Mouse (Mus musculus) intestine, postnatal 0 days (tissue): ENCODE measurements around the gene Zfp184. TPM values are rescaled to one million over a fixed set of nuclear protein-coding genes. Genes with fewer than 3 reads are reported as not detected.

ENCODE experiments used
- ATAC-seq: fragments of 200-750 bp; cut with Nextera tagmentation; 2 replicates; pipeline ENCODE4 v1.8.0; 2017; ENCODE audit warnings: mild to moderate bottlenecking, moderate TSS enrichment, moderate library complexity
- H3K27ac ChIP-seq: fragments of 300-500 bp; sonication (generic); 2 replicates; pipeline ENCODE4 v1.5.1; 2014; ENCODE audit warnings: mild to moderate bottlenecking, low read depth, low read length, moderate library complexity
- H3K27me3 ChIP-seq: fragments of 300-500 bp; sonication (generic); replicated peaks from 2 replicates; pipeline ENCODE4 v1.6.1; 2014; ENCODE audit warnings: low read length, mixed read lengths; ENCODE audit not compliant: control insufficient read depth, insufficient read depth
- H3K36me3 ChIP-seq: fragments of 300-500 bp; sonication (generic); 2 replicates; pipeline ENCODE4 v1.6.1; 2014; ENCODE audit warnings: mild to moderate bottlenecking, moderate library complexity; ENCODE audit not compliant: control insufficient read depth, insufficient read depth
- H3K4me1 ChIP-seq: fragments of 300-500 bp; sonication (generic); replicated peaks from 2 replicates; pipeline ENCODE4 v1.6.1; 2014; ENCODE audit warnings: antibody characterized with exemption, low read length, mixed read lengths; ENCODE audit not compliant: control insufficient read depth, insufficient read depth
- H3K4me2 ChIP-seq: fragments of 300-500 bp; sonication (generic); replicated peaks from 2 replicates; pipeline ENCODE4 v1.6.1; 2014; ENCODE audit warnings: low read depth, mild to moderate bottlenecking, moderate library complexity
- H3K4me3 ChIP-seq: fragments of 300-500 bp; sonication (generic); 2 replicates; pipeline ENCODE4 v1.5.1; 2014; ENCODE audit warnings: low read depth, low read length
- H3K9ac ChIP-seq: fragments of 300-500 bp; sonication (generic); 2 replicates; pipeline ENCODE4 v1.6.1; 2014; ENCODE audit warnings: mild to moderate bottlenecking, low read depth, low read length
- H3K9me3 ChIP-seq: fragments of 300-500 bp; sonication (generic); 2 replicates; pipeline ENCODE4 v1.6.1; 2016; ENCODE audit warnings: mixed run types; ENCODE audit not compliant: control insufficient read depth
- CTCF ChIP-seq: sonication (generic); IDR thresholded peaks from 2 replicates; pipeline ENCODE4 v1.5.1; 2016; ENCODE audit warnings: low read depth, mild to moderate bottlenecking, control low read depth, antibody characterized with exemption, moderate library complexity
- WGBS: fragments of 180-500 bp; shearing (Covaris S2); extraction: QIAGEN DNeasy Blood & Tissue Kit; methylation state at CpG from one replicate; pipeline ENCODE4 v1.1.7; 2014; 5-methylcytosine and 5-hydroxymethylcytosine counted together
- polyA plus RNA-seq: library from polyadenylated mRNA; unstranded; fragments of >200 nt; fragmentation: Nextera tagmentation; extraction: Ambion mirVana; gene quantifications from 2 replicates; pipeline ENCODE4 v1.2.1, GENCODE M21; 2015

The Zfp184 gene
- polyA plus RNA-seq, 1 experiment from 2014 or later, result 1.2 TPM

- H3K27me3 ChIP-seq, result 0 out of 2 replicates have a peak, but pooled peaks cover 4% of the 10 kb centered on the region
- H3K4me3 ChIP-seq, result peak overlapping the region; percentile 65
- no peaks in the 10 kb centered on the region for H3K9me3 ChIP-seq
- TF ChIP-seq CTCF, result no peak
- peak; percentile 85 for ATAC-seq
- H3K27ac ChIP-seq, result peak overlapping the region; percentile 85
- no peaks in the 10 kb centered on the region for H3K36me3 ChIP-seq
- peak overlapping the region; percentile 79 for H3K9ac ChIP-seq
- H3K4me1 ChIP-seq, result no peaks in the 10 kb centered on the region
- peak overlapping the region; percentile 50 for H3K4me2 ChIP-seq
- WGBS, result 4% methylated on average over 20 of the region's 20 CpGs
These were observed 30.0 kb downstream of the Zfp184 start for GRCm38 (mm10) chr13:21974726-21975473.

- 0 out of 2 replicates have a peak, but pooled peaks have one; percentile 10 for ATAC-seq
- Histone ChIP-seq H3K4me3 (peak within 1 kb of the TSS; percentile 43), H3K9ac (peak within 1 kb of the TSS; percentile 40), H3K36me3 (no peaks in the 10 kb centered on the region), H3K27me3 (peaks cover 37% of the 10 kb centered on the region), H3K27ac (no peak within 1 kb of the TSS), H3K4me1 (no peaks in the 10 kb centered on the region), H3K9me3 (no peaks in the 10 kb centered on the region), H3K4me2 (peak within 1 kb of the TSS; percentile 79)
- 1% methylated on average over 58 of the region's 58 CpGs for WGBS
- no peak for TF ChIP-seq CTCF
These were observed 36.3 kb downstream of the Zfp184 start, which contains the start of gene Pom121l2 for GRCm38 (mm10) chr13:21980981-21981802. Gene Pom121l2 (plus strand): TSS chr13:21981194.

- no peak for ATAC-seq
- peak overlapping the region; percentile 79 for H3K4me2 ChIP-seq
- TF ChIP-seq CTCF, result no peak
- H3K9ac ChIP-seq, result peak overlapping the region; percentile 40; the same call in 1 of the 2 replicates
- no peaks in the 10 kb centered on the region for H3K4me1 ChIP-seq
- no peaks in the 10 kb centered on the region for H3K9me3 ChIP-seq
- peak overlapping the region; percentile 43 for H3K4me3 ChIP-seq
- H3K27ac ChIP-seq, result no peak overlapping the region
- no peaks in the 10 kb centered on the region for H3K36me3 ChIP-seq
- H3K27me3 ChIP-seq, result peaks cover 38% of the 10 kb centered on the region
- WGBS, result 14% methylated on average over 17 of the region's 17 CpGs
These were observed 36.9 kb downstream of the Zfp184 start for GRCm38 (mm10) chr13:21981803-21982193.

- H3K9ac ChIP-seq, result no peak overlapping the region
- H3K4me2 ChIP-seq, result no peak overlapping the region
- no peak for ATAC-seq
- peaks cover 34% of the 10 kb centered on the region for H3K27me3 ChIP-seq
- H3K4me1 ChIP-seq, result no peaks in the 10 kb centered on the region
- no peak for TF ChIP-seq CTCF
- H3K27ac ChIP-seq, result no peak overlapping the region
- no peak overlapping the region for H3K4me3 ChIP-seq
- H3K36me3 ChIP-seq, result no peaks in the 10 kb centered on the region
- no peaks in the 10 kb centered on the region for H3K9me3 ChIP-seq
- 82% methylated on average over 2 of the region's 2 CpGs for WGBS
These were observed 39.6 kb downstream of the Zfp184 start for GRCm38 (mm10) chr13:21984486-21984885.

DNA sequence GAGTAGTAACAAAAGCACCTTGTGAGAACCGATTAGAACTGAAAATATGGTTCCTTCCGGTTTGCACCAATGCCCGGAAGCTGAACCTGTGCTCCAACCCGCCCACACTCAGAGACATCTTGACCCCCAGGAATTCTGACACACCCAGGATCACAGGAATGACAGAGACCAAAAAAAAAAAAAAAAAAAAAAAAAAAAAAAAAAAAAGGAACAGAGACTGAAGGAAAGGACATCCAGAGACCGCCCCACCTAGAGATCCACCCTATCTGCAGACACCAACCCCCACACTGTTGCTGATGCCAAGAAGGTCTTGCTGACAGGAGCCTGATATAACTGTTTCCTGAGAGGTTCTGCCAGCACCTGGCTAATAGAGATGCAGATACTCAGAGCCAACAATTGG lies 47.7 kb downstream of the Zfp184 start:
- Histone ChIP-seq H3K4me2 (no peak overlapping the region), H3K36me3 (no peaks in the 10 kb centered on the region), H3K4me3 (no peak overlapping the region), H3K9me3 (0 out of 2 replicates have a peak, but pooled peaks cover 5% of the 10 kb centered on the region), H3K4me1 (no peaks in the 10 kb centered on the region), H3K9ac (no peak overlapping the region), H3K27me3 (peaks cover 36% of the 10 kb centered on the region), H3K27ac (no peak overlapping the region)
- ATAC-seq, result no peak
- 80% methylated on average over 5 of the region's 5 CpGs for WGBS
- no peak for TF ChIP-seq CTCF
